Mouse (Mus musculus) kidney, adult 11 months (tissue): ENCODE data around the gene Pitpnm2.

Experiments
- DNase-seq: peaks from one replicate; pipeline ENCODE4 v3.0.0; 2022

Gene Pitpnm2

DNA sequence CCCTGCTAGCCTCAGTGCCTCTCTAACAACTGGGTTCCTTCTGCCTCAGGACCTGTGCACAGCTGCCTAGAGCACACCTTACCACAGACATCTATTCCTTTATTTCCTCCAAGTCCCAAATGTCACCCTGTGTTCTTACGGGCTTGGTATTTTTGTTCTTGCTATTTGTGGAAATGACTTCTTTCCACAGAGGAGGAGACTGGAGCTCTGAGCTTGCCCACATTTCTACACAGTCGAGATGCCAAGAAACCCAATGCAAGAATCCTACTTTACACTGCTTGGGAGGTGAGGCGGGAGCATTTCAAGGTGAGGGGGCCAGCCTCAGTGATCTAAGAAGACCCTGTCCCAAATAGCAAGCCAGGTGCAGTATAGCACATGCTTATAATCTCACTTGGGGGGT, 164.0 kb downstream of the Pitpnm2 start:
- no peak for DNase-seq

GRCm38 (mm10) chr5:124084588-124085173, 164.9 kb downstream of the Pitpnm2 start:
- peak; percentile 70 for DNase-seq

DNA sequence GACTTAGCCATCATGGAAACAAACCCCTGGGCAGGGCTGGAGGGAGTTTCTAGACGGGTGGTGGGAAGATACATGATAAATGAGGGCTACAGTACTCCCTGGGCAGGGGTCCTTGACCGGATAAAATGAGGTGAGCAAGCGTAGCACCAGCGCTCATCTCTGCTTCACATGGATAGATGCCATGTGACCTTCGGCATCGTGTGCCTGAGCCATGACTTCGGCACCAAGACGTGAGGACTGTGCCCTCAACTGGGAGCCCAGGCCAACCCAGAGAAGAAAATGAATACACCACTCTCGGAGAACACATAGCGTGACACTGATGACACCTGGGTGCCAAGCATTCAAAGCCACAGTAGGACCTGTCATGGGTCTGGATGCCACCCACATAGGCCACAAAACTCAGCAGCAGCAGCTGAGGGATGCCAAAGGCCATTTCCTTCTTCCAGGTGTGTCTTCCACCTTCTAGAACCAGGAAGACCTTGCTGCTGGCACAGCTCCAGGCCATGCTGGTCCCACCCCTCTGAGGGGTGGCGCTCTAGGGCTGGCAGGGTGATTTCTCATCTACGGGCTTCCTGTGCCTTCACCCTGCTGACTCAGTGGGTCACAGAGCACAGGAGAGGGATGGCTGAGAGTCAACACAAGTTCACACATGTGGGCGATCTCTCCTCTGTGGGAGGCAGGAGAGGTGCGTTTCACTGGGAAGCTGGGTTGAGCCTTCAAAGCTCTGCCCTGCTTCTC, 165.5 kb downstream of the Pitpnm2 start:
- DNase-seq, result peak; percentile 57

GRCm38 (mm10) chr5:124082941-124083688, 166.4 kb downstream of the Pitpnm2 start:
- no peak for DNase-seq

DNA sequence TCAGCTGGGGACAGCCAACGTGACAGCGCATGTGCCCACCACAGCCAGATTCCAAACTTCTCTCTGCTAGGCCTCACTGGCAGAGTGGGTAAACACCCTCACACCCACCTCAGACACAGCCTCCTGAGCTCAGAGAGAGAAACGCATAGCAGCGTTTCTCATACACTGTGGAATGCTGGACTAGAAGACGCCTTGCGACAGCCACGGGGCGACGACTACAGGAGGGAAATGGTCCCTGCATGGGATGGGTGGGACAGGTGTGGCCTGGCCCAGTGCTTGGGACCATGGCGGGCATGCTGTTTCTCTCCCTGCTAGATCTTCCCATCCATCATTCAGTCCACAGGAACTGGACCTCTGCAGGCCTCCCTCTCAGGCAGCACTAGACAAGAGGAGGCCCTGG, 167.1 kb downstream of the Pitpnm2 start:
- no peak for DNase-seq

GRCm38 (mm10) chr5:124079880-124080279, 169.7 kb downstream of the Pitpnm2 start:
- no peak for DNase-seq

GRCm38 (mm10) chr5:124078794-124079416, 170.7 kb downstream of the Pitpnm2 start:
- DNase-seq, result no peak

DNA sequence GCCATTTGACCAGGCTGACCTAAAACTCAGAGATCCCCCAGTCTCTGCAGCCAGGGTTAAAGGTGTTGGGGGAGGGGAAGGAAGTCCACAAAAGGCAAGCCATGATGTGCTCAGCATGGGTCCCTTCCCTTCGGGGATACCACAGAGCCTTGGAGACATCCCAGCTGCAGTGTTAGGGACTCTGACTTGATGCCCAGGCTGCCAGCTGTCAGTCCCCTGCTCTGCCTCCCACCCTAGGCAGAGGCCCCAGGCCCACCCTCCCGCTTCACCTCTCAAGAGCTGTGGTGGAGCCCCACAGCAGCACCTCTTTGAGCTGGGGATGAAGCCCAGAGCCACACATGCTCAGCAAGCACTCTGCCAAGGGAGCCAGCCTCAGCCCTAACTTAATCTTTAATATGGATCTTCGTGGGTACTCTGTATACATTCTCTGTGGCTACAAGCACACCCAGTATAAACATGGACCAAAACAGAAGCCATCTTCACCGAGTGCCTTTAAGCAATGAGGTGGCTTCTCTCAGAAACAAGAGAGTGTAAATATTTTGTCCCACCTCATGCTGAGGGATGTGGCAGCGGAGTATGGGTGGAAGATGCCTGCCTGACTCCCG, 171.6 kb downstream of the Pitpnm2 start:
- no peak for DNase-seq

- no peak for DNase-seq
These were observed 172.3 kb downstream of the Pitpnm2 start for GRCm38 (mm10) chr5:124077241-124077640.

GRCm38 (mm10) chr5:124076559-124076958, 173.0 kb downstream of the Pitpnm2 start:
- no peak for DNase-seq

GRCm38 (mm10) chr5:124075716-124076115, 173.8 kb downstream of the Pitpnm2 start:
- DNase-seq, result no peak

GRCm38 (mm10) chr5:124074845-124075307, 174.7 kb downstream of the Pitpnm2 start:
- no peak for DNase-seq

DNA sequence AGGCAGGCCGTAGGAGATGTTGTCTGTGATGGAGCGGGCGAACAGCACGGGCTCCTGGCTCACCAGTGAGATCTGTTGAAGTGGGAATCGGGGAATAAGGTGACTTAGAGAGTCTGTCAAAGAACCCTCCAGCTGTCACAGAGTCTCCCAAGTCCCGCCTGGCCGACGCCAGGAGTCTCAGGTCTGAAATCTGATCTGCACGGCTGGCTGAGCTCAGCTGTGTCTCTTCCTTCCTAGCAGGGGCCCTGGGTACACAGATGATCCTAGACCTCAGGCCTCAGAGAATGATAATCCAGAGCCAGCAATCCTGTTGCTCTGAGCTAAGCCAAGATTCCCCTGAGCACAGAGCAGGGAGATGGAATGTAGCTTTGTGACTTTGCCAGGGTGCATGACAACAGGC, 175.9 kb downstream of the Pitpnm2 start:
- DNase-seq, result no peak

DNA sequence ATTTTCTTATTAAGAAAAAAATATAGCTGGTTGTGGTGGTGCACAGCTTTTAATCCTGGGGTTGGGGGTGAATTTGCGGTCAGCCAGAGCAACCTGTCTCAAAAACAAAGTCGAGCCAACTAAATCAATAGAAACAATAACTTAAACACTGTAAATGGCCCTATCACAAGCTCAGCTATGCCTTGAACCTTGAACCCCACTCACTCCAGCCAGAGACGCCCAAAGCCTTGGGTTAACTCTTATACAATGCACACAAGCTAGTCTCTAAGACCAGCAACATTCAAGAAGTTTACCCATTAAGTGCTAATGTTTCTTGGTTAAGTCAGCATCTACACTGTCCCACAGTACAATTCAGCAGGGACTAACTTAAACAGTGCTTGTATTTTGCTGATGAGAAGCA, 179.9 kb downstream of the Pitpnm2 start:
- no peak for DNase-seq
